Mouse (Mus musculus) forebrain, embryonic 11.5 days (tissue): ENCODE data around the gene Akap8. TPM values are rescaled to one million over a fixed set of nuclear protein-coding genes. Genes with fewer than 3 reads are reported as not detected.

Experiments
- ATAC-seq: fragments of 200-750 bp; cut with Nextera tagmentation; replicated peaks from 2 replicates; pipeline ENCODE4 v1.8.0; 2017; ENCODE audit warnings: moderate TSS enrichment; ENCODE audit not compliant: low FRiP score
- DNase-seq: peaks from one replicate; pipeline ENCODE4 v3.0.0-alpha.2; 2017; ENCODE audit warnings: low spot score
- H3K27ac ChIP-seq: fragments of 300-500 bp; sonication (generic); 2 replicates; pipeline ENCODE4 v1.5.1; 2014; ENCODE audit warnings: low read depth, low read length
- H3K27me3 ChIP-seq: fragments of 300-500 bp; sonication (generic); 2 replicates; pipeline ENCODE4 v1.6.1; 2014; ENCODE audit warnings: mild to moderate bottlenecking, low read length, mixed read lengths; ENCODE audit not compliant: control insufficient read depth, insufficient read depth
- H3K36me3 ChIP-seq: fragments of 300-500 bp; sonication (generic); 2 replicates; pipeline ENCODE4 v1.6.1; 2014; ENCODE audit warnings: mild to moderate bottlenecking, low read length, moderate library complexity, mixed read lengths; ENCODE audit not compliant: control insufficient read depth, insufficient read depth
- H3K4me1 ChIP-seq: fragments of 300-500 bp; sonication (generic); replicated peaks from 2 replicates; pipeline ENCODE4 v1.6.1; 2014; ENCODE audit warnings: low read length, mixed read lengths; ENCODE audit not compliant: control insufficient read depth, insufficient read depth
- H3K4me2 ChIP-seq: fragments of 300-500 bp; sonication (generic); 2 replicates; pipeline ENCODE4 v1.6.1; 2014; ENCODE audit warnings: low read depth, mild to moderate bottlenecking, low read length, moderate library complexity, mixed read lengths; ENCODE audit not compliant: severe bottlenecking
- H3K4me3 ChIP-seq: fragments of 300-500 bp; sonication (generic); 2 replicates; pipeline ENCODE4 v1.5.1; 2014; ENCODE audit warnings: low read depth, low read length
- H3K9ac ChIP-seq: fragments of 300-500 bp; sonication (generic); 2 replicates; pipeline ENCODE4 v1.6.1; 2014; ENCODE audit warnings: low read length
- H3K9me3 ChIP-seq: fragments of 300-500 bp; sonication (generic); 2 replicates; pipeline ENCODE4 v1.6.1; 2016; ENCODE audit warnings: low read length, mixed read lengths; ENCODE audit not compliant: control insufficient read depth
- WGBS: fragments of 180-500 bp; shearing (Covaris S2); extraction: QIAGEN DNeasy Blood & Tissue Kit; methylation state at CpG from one replicate; pipeline ENCODE4 v1.1.7; 2014; 5-methylcytosine and 5-hydroxymethylcytosine counted together
- polyA plus RNA-seq: library from polyadenylated mRNA; unstranded; fragments of >200 nt; fragmentation: Nextera tagmentation; extraction: Ambion mirVana; gene quantifications from 2 replicates; pipeline ENCODE4 v1.2.1, GENCODE M21; 2014

The Akap8 gene
- polyA plus RNA-seq, 1 experiment from 2014 or later = 78.4 TPM

GRCm38 (mm10) chr17:32269151-32269550 lies 51.9 kb downstream of the Akap8 start:
- Histone ChIP-seq H3K27me3 (no peaks in the 10 kb centered on the region), H3K9me3 (no peaks in the 10 kb centered on the region), H3K4me2 (no peak overlapping the region), H3K36me3 (no peaks in the 10 kb centered on the region), H3K4me3 (no peak overlapping the region), H3K4me1 (0 out of 2 replicates have a peak, but pooled peaks cover 2% of the 10 kb centered on the region), H3K9ac (no peak overlapping the region), H3K27ac (no peak overlapping the region)
- ATAC-seq = no peak
- DNase-seq = no peak
- WGBS = 98% methylated on average over 7 of the region's 7 CpGs

- Histone ChIP-seq H3K9ac (no peak overlapping the region), H3K4me3 (no peak overlapping the region), H3K9me3 (no peaks in the 10 kb centered on the region), H3K36me3 (no peaks in the 10 kb centered on the region), H3K27me3 (no peaks in the 10 kb centered on the region), H3K27ac (no peak overlapping the region), H3K4me1 (0 out of 2 replicates have a peak, but pooled peaks cover 2% of the 10 kb centered on the region), H3K4me2 (no peak overlapping the region)
- 94% methylated on average over 3 of the region's 3 CpGs for WGBS
- no peak for ATAC-seq
- no peak for DNase-seq
These were observed 52.5 kb downstream of the Akap8 start for GRCm38 (mm10) chr17:32268540-32268960.

- no peak overlapping the region for H3K9ac ChIP-seq
- no peaks in the 10 kb centered on the region for H3K36me3 ChIP-seq
- 40% methylated on average over 2 of the region's 2 CpGs for WGBS
- H3K9me3 ChIP-seq = no peaks in the 10 kb centered on the region
- H3K4me1 ChIP-seq = 0 out of 2 replicates have a peak, but pooled peaks cover 2% of the 10 kb centered on the region
- H3K4me3 ChIP-seq = no peak overlapping the region
- no peak overlapping the region for H3K27ac ChIP-seq
- no peak for ATAC-seq
- no peak for DNase-seq
- no peaks in the 10 kb centered on the region for H3K27me3 ChIP-seq
- no peak overlapping the region for H3K4me2 ChIP-seq
These were observed 52.9 kb downstream of the Akap8 start for GRCm38 (mm10) chr17:32268096-32268495.

- Histone ChIP-seq H3K4me1 (0 out of 2 replicates have a peak, but pooled peaks cover 2% of the 10 kb centered on the region), H3K9ac (no peak overlapping the region), H3K27ac (no peak overlapping the region), H3K27me3 (no peaks in the 10 kb centered on the region), H3K9me3 (no peaks in the 10 kb centered on the region), H3K36me3 (no peaks in the 10 kb centered on the region), H3K4me2 (no peak overlapping the region), H3K4me3 (no peak overlapping the region)
- ATAC-seq (no peak), DNase-seq (no peak)
- WGBS = 93% methylated on average over 1 of the region's 1 CpGs
These were observed 53.4 kb downstream of the Akap8 start for GRCm38 (mm10) chr17:32267617-32268016.

- Histone ChIP-seq H3K9ac (no peak overlapping the region), H3K27ac (no peak overlapping the region), H3K27me3 (no peaks in the 10 kb centered on the region), H3K4me1 (0 out of 2 replicates have a peak, but pooled peaks cover 2% of the 10 kb centered on the region), H3K9me3 (no peaks in the 10 kb centered on the region), H3K4me2 (no peak overlapping the region), H3K4me3 (no peak overlapping the region), H3K36me3 (no peaks in the 10 kb centered on the region)
- 96% methylated on average over 2 of the region's 2 CpGs for WGBS
- DNase-seq (no peak), ATAC-seq (no peak)
These were observed 57.4 kb downstream of the Akap8 start for GRCm38 (mm10) chr17:32263672-32264071.

- Histone ChIP-seq H3K4me2 (no peak overlapping the region), H3K4me3 (no peak overlapping the region), H3K27me3 (no peaks in the 10 kb centered on the region), H3K27ac (no peak overlapping the region), H3K9ac (no peak overlapping the region), H3K9me3 (no peaks in the 10 kb centered on the region), H3K4me1 (no peaks in the 10 kb centered on the region), H3K36me3 (no peaks in the 10 kb centered on the region)
- DNase-seq (no peak), ATAC-seq (no peak)
- 92% methylated on average over 8 of the region's 8 CpGs for WGBS
These were observed 58.0 kb downstream of the Akap8 start for GRCm38 (mm10) chr17:32262831-32263559.

- no peaks in the 10 kb centered on the region for H3K27me3 ChIP-seq
- no peak overlapping the region for H3K27ac ChIP-seq
- H3K9ac ChIP-seq = no peak overlapping the region
- H3K4me2 ChIP-seq = no peak overlapping the region
- H3K4me3 ChIP-seq = no peak overlapping the region
- no peaks in the 10 kb centered on the region for H3K4me1 ChIP-seq
- DNase-seq = no peak
- no peaks in the 10 kb centered on the region for H3K36me3 ChIP-seq
- WGBS = 98% methylated on average over 2 of the region's 2 CpGs
- H3K9me3 ChIP-seq = no peaks in the 10 kb centered on the region
- no peak for ATAC-seq
These were observed 62.2 kb downstream of the Akap8 start for GRCm38 (mm10) chr17:32258869-32259268.

GRCm38 (mm10) chr17:32257944-32258343 lies 63.1 kb downstream of the Akap8 start:
- H3K4me3 ChIP-seq = no peak overlapping the region
- no peak overlapping the region for H3K9ac ChIP-seq
- ATAC-seq = no peak
- H3K4me1 ChIP-seq = no peaks in the 10 kb centered on the region
- no peaks in the 10 kb centered on the region for H3K36me3 ChIP-seq
- no peaks in the 10 kb centered on the region for H3K27me3 ChIP-seq
- WGBS = 60% methylated on average over 6 of the region's 6 CpGs
- H3K9me3 ChIP-seq = no peaks in the 10 kb centered on the region
- H3K27ac ChIP-seq = no peak overlapping the region
- DNase-seq = no peak
- H3K4me2 ChIP-seq = no peak overlapping the region

GRCm38 (mm10) chr17:32257452-32257851 lies 63.6 kb downstream of the Akap8 start:
- H3K9ac ChIP-seq = no peak overlapping the region
- ATAC-seq (no peak), DNase-seq (no peak)
- H3K4me2 ChIP-seq = no peak overlapping the region
- no peak overlapping the region for H3K27ac ChIP-seq
- H3K27me3 ChIP-seq = no peaks in the 10 kb centered on the region
- 90% methylated on average over 2 of the region's 2 CpGs for WGBS
- no peak overlapping the region for H3K4me3 ChIP-seq
- no peaks in the 10 kb centered on the region for H3K4me1 ChIP-seq
- no peaks in the 10 kb centered on the region for H3K36me3 ChIP-seq
- no peaks in the 10 kb centered on the region for H3K9me3 ChIP-seq
